ENCODE assay signal across 8 mouse cellular contexts in genomic region chr10:83533910-83534283, GRCm38 (mm10). TPM values are rescaled to one million over a fixed set of nuclear protein-coding genes. Genes with fewer than 3 reads are reported as not detected.
DNase-seq lines count a peak whose midpoint lies in the region; ATAC-seq and TF ChIP-seq lines count a peak whose summit lies in the region.

TSS of gene Aldh1l2 (minus strand) at chr10:83534140.

- H3K4me2 ChIP-seq in forebrain, embryonic 12.5 days, result peak within 1 kb of the TSS; percentile 69
- peak within 1 kb of the TSS; percentile 97 for H3K4me2 ChIP-seq in heart, postnatal 0 days (ENCODE audit: low read depth, low read length)
- H3K4me2 ChIP-seq in liver, embryonic 16.5 days (ENCODE audit: low read depth, low read length), result peak within 1 kb of the TSS; percentile 71
- H3K4me2 ChIP-seq in neural tube, embryonic 14.5 days (ENCODE audit: low read depth, low read length), result peak within 1 kb of the TSS; percentile 62

- H3K4me3 ChIP-seq in ES-Bruce4 (ENCODE audit: low read depth, low read length), result peak within 1 kb of the TSS; percentile 72
- peak within 1 kb of the TSS; percentile 50 for H3K4me3 ChIP-seq in forebrain, embryonic 12.5 days (replicated peaks)
- H3K4me3 ChIP-seq in heart, postnatal 0 days (ENCODE audit: low read depth, low read length), result peak within 1 kb of the TSS; percentile 55
- peak within 1 kb of the TSS; percentile 47 for H3K4me3 ChIP-seq in liver, embryonic 16.5 days (ENCODE audit: low read depth, low read length)
- H3K4me3 ChIP-seq in neural tube, embryonic 14.5 days (ENCODE audit: low read depth, low read length), result peak within 1 kb of the TSS; percentile 64

- no peaks in the 10 kb centered on the region for H3K36me3 ChIP-seq in ES-Bruce4 (ENCODE audit: control insufficient read depth, insufficient read depth, low read length, poor library complexity, severe bottlenecking)
- H3K36me3 ChIP-seq in forebrain, embryonic 12.5 days (replicated peaks), result no peaks in the 10 kb centered on the region
- no peaks in the 10 kb centered on the region for H3K36me3 ChIP-seq in heart, postnatal 0 days (replicated peaks; ENCODE audit: control insufficient read depth, insufficient read depth, low read length)
- no peaks in the 10 kb centered on the region for H3K36me3 ChIP-seq in liver, embryonic 16.5 days (ENCODE audit: control insufficient read depth, insufficient read depth)
- no peaks in the 10 kb centered on the region for H3K36me3 ChIP-seq in neural tube, embryonic 14.5 days (ENCODE audit: control insufficient read depth, insufficient read depth, low read length)

- no peak for TF ChIP-seq CTCF in ES-Bruce4 (IDR thresholded peaks at IDR 0.05; ENCODE audit: low read depth, low read length)
- no peak for TF ChIP-seq CTCF in heart, postnatal 0 days (IDR thresholded peaks at IDR 0.05; ENCODE audit: low read depth)

- H3K27me3 ChIP-seq in ES-Bruce4 (ENCODE audit: control insufficient read depth, insufficient read depth, low read length, poor library complexity, severe bottlenecking), result no peaks in the 10 kb centered on the region
- peaks cover 12% of the 10 kb centered on the region; the same call in 1 of the 2 replicates for H3K27me3 ChIP-seq in forebrain, embryonic 12.5 days
- H3K27me3 ChIP-seq in heart, postnatal 0 days (ENCODE audit: control insufficient read depth, insufficient read depth, low read length), result no peaks in the 10 kb centered on the region
- H3K27me3 ChIP-seq in liver, embryonic 16.5 days (ENCODE audit: control insufficient read depth, insufficient read depth, low read depth, low read length), result peaks cover 25% of the 10 kb centered on the region
- H3K27me3 ChIP-seq in neural tube, embryonic 14.5 days (ENCODE audit: control insufficient read depth, insufficient read depth, low read length), result no peaks in the 10 kb centered on the region

- peak; percentile 78 for DNase-seq in heart, postnatal 0 days (ENCODE audit: low spot score)
- peak; percentile 90 to 93 for DNase-seq in kidney, postnatal 36 days
- peak; percentile 75 for DNase-seq in testis, postnatal 14 days (ENCODE audit: low spot score)

- under 1% methylated on average over 21 of the region's 21 CpGs for WGBS in forebrain, embryonic 12.5 days
- under 1% methylated on average over 21 of the region's 21 CpGs for WGBS in heart, postnatal 0 days
- WGBS in liver, embryonic 16.5 days (ENCODE audit: insufficient replicate concordance), result 1% methylated on average over 21 of the region's 21 CpGs
- 0% methylated on average over 21 of the region's 21 CpGs for WGBS in neural tube, embryonic 14.5 days

- no peak for TF ChIP-seq POLR2A in ES-Bruce4 (IDR thresholded peaks at IDR 0.05; ENCODE audit: insufficient read depth, low read length)

- no peaks in the 10 kb centered on the region for H3K4me1 ChIP-seq in ES-Bruce4 (ENCODE audit: control insufficient read depth, insufficient read depth, low read length)
- peaks cover 7% of the 10 kb centered on the region for H3K4me1 ChIP-seq in forebrain, embryonic 12.5 days
- peaks cover 12% of the 10 kb centered on the region; the same call in 1 of the 2 replicates for H3K4me1 ChIP-seq in heart, postnatal 0 days (ENCODE audit: control insufficient read depth, insufficient read depth)
- no peaks in the 10 kb centered on the region for H3K4me1 ChIP-seq in liver, embryonic 16.5 days (ENCODE audit: control insufficient read depth, low read depth, low read length)
- peaks cover 3% of the 10 kb centered on the region; the same call in 1 of the 2 replicates for H3K4me1 ChIP-seq in neural tube, embryonic 14.5 days (ENCODE audit: control insufficient read depth, insufficient read depth, low read length)

- TF ChIP-seq EP300 in ES-Bruce4 (IDR thresholded peaks at IDR 0.05; ENCODE audit: insufficient read depth, low read depth, low read length), result no peak
- TF ChIP-seq EP300 in heart, postnatal 0 days (IDR thresholded peaks at IDR 0.05; ENCODE audit: low read depth), result no peak

- no peak within 1 kb of the TSS for H3K27ac ChIP-seq in ES-Bruce4 (ENCODE audit: insufficient read depth, low read length)
- H3K27ac ChIP-seq in forebrain, embryonic 12.5 days, result peak within 1 kb of the TSS; percentile 16
- peak within 1 kb of the TSS; percentile 39; the same call in 1 of the 2 replicates for H3K27ac ChIP-seq in heart, postnatal 0 days (ENCODE audit: low read depth)
- no peak within 1 kb of the TSS for H3K27ac ChIP-seq in liver, embryonic 16.5 days (ENCODE audit: low read length)
- H3K27ac ChIP-seq in neural tube, embryonic 14.5 days (ENCODE audit: low read depth, low read length), result peak within 1 kb of the TSS; percentile 89

- no peaks in the 10 kb centered on the region for H3K9me3 ChIP-seq in ES-Bruce4 (replicated peaks; ENCODE audit: control insufficient read depth, insufficient read depth, low read length, poor library complexity, severe bottlenecking)
- no peaks in the 10 kb centered on the region for H3K9me3 ChIP-seq in forebrain, embryonic 12.5 days
- H3K9me3 ChIP-seq in heart, postnatal 0 days (replicated peaks; ENCODE audit: control insufficient read depth, low read length), result no peaks in the 10 kb centered on the region
- H3K9me3 ChIP-seq in liver, embryonic 16.5 days (replicated peaks; ENCODE audit: control insufficient read depth, low read length), result no peaks in the 10 kb centered on the region
- no peaks in the 10 kb centered on the region for H3K9me3 ChIP-seq in neural tube, embryonic 14.5 days (ENCODE audit: control insufficient read depth, low read length)

- peak; percentile 89 for ATAC-seq in cerebellum, adult (ENCODE audit: insufficient number of reproducible peaks, low FRiP score, low TSS enrichment)
- ATAC-seq in forebrain, embryonic 12.5 days (ENCODE audit: low FRiP score), result peak; percentile 98
- peak; percentile 96 for ATAC-seq in heart, postnatal 0 days (ENCODE audit: insufficient read depth, low read depth)
- peak; percentile 89 for ATAC-seq in liver, embryonic 16.5 days (ENCODE audit: low read depth)
- ATAC-seq in neural tube, embryonic 14.5 days (ENCODE audit: low read depth), result peak; percentile 97

- 0 out of 2 replicates have a peak within 1 kb of the TSS, but pooled peaks have one; percentile 4 for H3K9ac ChIP-seq in ES-Bruce4 (ENCODE audit: low read depth, poor library complexity, severe bottlenecking)
- H3K9ac ChIP-seq in forebrain, embryonic 12.5 days, result peak within 1 kb of the TSS; percentile 58
- peak within 1 kb of the TSS; percentile 9; the same call in 1 of the 2 replicates for H3K9ac ChIP-seq in heart, postnatal 0 days (replicated peaks; ENCODE audit: low read depth, low read length)
- no peak within 1 kb of the TSS for H3K9ac ChIP-seq in liver, embryonic 16.5 days (ENCODE audit: low read depth, low read length)
- H3K9ac ChIP-seq in neural tube, embryonic 14.5 days (replicated peaks; ENCODE audit: low read depth, low read length), result peak within 1 kb of the TSS; percentile 73

RNA-seq across cellular contexts. Expression of gene Aldh1l2, which starts in this region (rescaled TPM):
- polyA plus RNA-seq in ES-Bruce4 (2011; ENCODE audit: insufficient read depth, insufficient read length, low read depth, missing spikeins), result 0.37 and 0.39 TPM in 2 replicates
- 10.8 and 11.7 TPM in 2 replicates for polyA plus RNA-seq in forebrain, embryonic 12.5 days (2016; fragmentation: Nextera tagmentation; extraction: Ambion mirVana)
- 11.0 and 16.2 TPM in 2 replicates for total RNA-seq in heart, postnatal 0 days (2014; rRNA removed; ENCODE audit: low replicate concordance)
- 4.3 and 4.6 TPM in 2 replicates for polyA plus RNA-seq in heart, postnatal 0 days (2015; fragmentation: Nextera tagmentation; extraction: Ambion mirVana)
- 0.36 and 0.44 TPM in 2 replicates for polyA plus RNA-seq in liver, embryonic 16.5 days (2015; fragmentation: Nextera tagmentation; extraction: Ambion mirVana)
- 21.0 and 22.7 TPM in 2 replicates for polyA plus RNA-seq in neural tube, embryonic 14.5 days (2014; fragmentation: Nextera tagmentation; extraction: Ambion mirVana)

Comparison
In these comparisons a context has a peak if more than half of its experiments do, and no peak if none do; other contexts are left out.
1. Peak in ATAC-seq, H3K4me3 ChIP-seq and H3K4me2 ChIP-seq in liver, embryonic 16.5 days; RNA of the gene not detected or under 1 TPM.
2. H3K27ac ChIP-seq: peak in forebrain, embryonic 12.5 days (single experiment), heart, postnatal 0 days (single experiment) and neural tube, embryonic 14.5 days (single experiment); none in ES-Bruce4 (single experiment) and liver, embryonic 16.5 days (single experiment).
3. Peak in every context shown above with its lines, with median percentiles within 50 percentile points of each other: H3K4me3 ChIP-seq, ATAC-seq, H3K4me2 ChIP-seq and DNase-seq.